Mouse (Mus musculus): ENCODE measurements around the gene Magi1. TPM values are rescaled to one million over a fixed set of nuclear protein-coding genes. Genes with fewer than 3 reads are reported as not detected.
A peak's percentile ranks its signal among the peaks of the same experiment; 100 is the strongest.

Magi1 gene
- 6.2 TPM in 2 replicates for polyA plus RNA-seq (2015; fragmentation: Nextera tagmentation; extraction: Ambion mirVana)

DNA sequence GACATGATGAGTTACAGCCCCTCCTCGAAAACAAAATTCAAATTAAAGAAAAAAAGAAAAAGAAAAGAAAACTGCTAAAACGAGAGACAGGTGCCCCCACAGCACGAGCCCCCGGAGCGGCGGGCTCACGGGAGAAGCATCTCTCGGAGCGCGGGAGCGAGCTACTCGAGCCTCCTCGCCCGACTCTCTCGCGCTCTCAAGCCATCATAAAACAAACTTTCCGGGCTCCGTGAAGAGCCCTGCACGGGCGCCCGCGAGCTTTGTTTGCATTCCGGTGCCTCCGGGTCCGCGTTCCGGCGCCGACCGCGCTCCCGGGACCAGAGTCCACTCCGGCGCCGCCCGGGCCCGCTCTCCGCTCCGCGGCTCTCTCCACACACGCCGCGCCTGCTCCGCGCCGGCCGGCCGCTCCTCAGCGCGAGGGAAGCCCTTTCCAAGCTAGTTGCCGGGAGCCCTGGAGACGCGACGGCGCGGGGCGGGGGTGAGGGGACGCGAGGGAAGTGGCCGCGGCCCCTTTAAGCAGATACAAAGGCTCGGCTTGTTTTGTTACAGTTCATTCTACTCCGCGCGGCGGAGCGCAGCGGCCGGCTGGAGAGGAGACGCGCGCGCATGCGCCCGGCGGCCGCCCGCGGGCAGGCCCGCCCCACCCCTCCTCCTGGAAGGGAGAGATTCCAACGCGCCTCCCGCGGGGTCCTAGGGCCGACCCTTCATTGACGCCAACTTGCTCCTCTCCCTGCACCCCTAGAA, at the start of gene Magi1:
Magi1 (minus strand) TSS at position 600 of the 744 bp plus-strand sequence.
- Histone ChIP-seq H3K9ac (ENCODE audit: low read depth, low read length) (peak within 1 kb of the TSS; percentile 78), H3K9me3 (replicated peaks; ENCODE audit: low read length) (no peaks in the 10 kb centered on the region), H3K27me3 (ENCODE audit: insufficient read depth, low read length) (no peaks in the 10 kb centered on the region), H3K4me3 (replicated peaks; ENCODE audit: low read depth, low read length) (peak within 1 kb of the TSS; percentile 81), H3K4me2 (ENCODE audit: low read length) (peak within 1 kb of the TSS; percentile 97), H3K4me1 (replicated peaks; ENCODE audit: insufficient read depth, low read length) (peaks cover 9% of the 10 kb centered on the region; the same call in 1 of the 2 replicates), H3K36me3 (ENCODE audit: insufficient read depth, low read length) (no peaks in the 10 kb centered on the region), H3K27ac (peak within 1 kb of the TSS; percentile 96)
- DNase-seq (ENCODE audit: low spot score) (peak; percentile 98), ATAC-seq (replicated peaks; ENCODE audit: low FRiP score, low read depth) (peak; percentile 93)
- TF ChIP-seq CTCF (IDR thresholded peaks at IDR 0.05; ENCODE audit: low read depth) = no peak
- WGBS = under 1% methylated on average over 86 of the region's 86 CpGs

- 57% methylated on average over 4 of the region's 4 CpGs for WGBS
- Histone ChIP-seq H3K4me3 (replicated peaks; ENCODE audit: low read depth, low read length) (no peak overlapping the region), H3K27ac (no peak overlapping the region), H3K4me2 (ENCODE audit: low read length) (no peak overlapping the region), H3K27me3 (ENCODE audit: insufficient read depth, low read length) (no peaks in the 10 kb centered on the region), H3K4me1 (replicated peaks; ENCODE audit: insufficient read depth, low read length) (no peaks in the 10 kb centered on the region), H3K36me3 (ENCODE audit: insufficient read depth, low read length) (no peaks in the 10 kb centered on the region), H3K9ac (ENCODE audit: low read depth, low read length) (no peak overlapping the region), H3K9me3 (replicated peaks; ENCODE audit: low read length) (no peaks in the 10 kb centered on the region)
- no peak for ATAC-seq (replicated peaks; ENCODE audit: low FRiP score, low read depth)
- no peak for TF ChIP-seq CTCF (IDR thresholded peaks at IDR 0.05; ENCODE audit: low read depth)
- DNase-seq (ENCODE audit: low spot score) = no peak
Measured at GRCm38 (mm10) chr6:94327143-94327542, 43.4 kb upstream of the Magi1 start.

GRCm38 (mm10) chr6:94316886-94317285, 33.2 kb upstream of the Magi1 start:
- no peak overlapping the region for H3K27ac ChIP-seq
- no peak overlapping the region for H3K4me3 ChIP-seq (replicated peaks; ENCODE audit: low read depth, low read length)
- H3K36me3 ChIP-seq (ENCODE audit: insufficient read depth, low read length) = no peaks in the 10 kb centered on the region
- no peak for TF ChIP-seq CTCF (IDR thresholded peaks at IDR 0.05; ENCODE audit: low read depth)
- H3K27me3 ChIP-seq (ENCODE audit: insufficient read depth, low read length) = no peaks in the 10 kb centered on the region
- H3K4me1 ChIP-seq (replicated peaks; ENCODE audit: insufficient read depth, low read length) = no peaks in the 10 kb centered on the region
- H3K9ac ChIP-seq (ENCODE audit: low read depth, low read length) = no peak overlapping the region
- peak; percentile 10 for DNase-seq (ENCODE audit: low spot score)
- no peak overlapping the region for H3K4me2 ChIP-seq (ENCODE audit: low read length)
- 44% methylated on average over 3 of the region's 3 CpGs for WGBS
- H3K9me3 ChIP-seq (replicated peaks; ENCODE audit: low read length) = no peaks in the 10 kb centered on the region
- ATAC-seq (replicated peaks; ENCODE audit: low FRiP score, low read depth) = no peak; the same call in 1 of the 2 replicates

DNA sequence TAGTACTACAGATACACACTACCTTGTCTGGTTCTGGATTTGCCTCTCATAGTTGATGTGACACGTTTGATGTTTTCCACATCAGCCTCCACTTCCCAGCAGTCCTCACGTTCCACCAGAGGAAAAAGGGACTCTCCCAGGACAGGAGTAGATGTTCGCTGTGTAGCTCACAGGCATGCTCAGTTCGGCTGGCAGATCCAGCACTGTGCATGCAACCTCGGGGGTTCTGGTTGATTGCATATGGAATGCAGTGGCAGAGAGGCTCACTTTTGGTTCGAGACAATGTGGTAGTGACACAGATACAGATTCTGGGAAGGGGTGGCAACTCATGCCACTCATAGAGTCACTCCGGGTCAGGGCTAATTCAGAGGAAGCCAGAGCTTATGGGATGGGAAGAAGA, 28.6 kb upstream of the Magi1 start:
- H3K4me3 ChIP-seq (replicated peaks; ENCODE audit: low read depth, low read length) = no peak overlapping the region

GRCm38 (mm10) chr6:94308498-94308897, 24.8 kb upstream of the Magi1 start:
- no peaks in the 10 kb centered on the region for H3K36me3 ChIP-seq (ENCODE audit: insufficient read depth, low read length)
- no peak overlapping the region for H3K9ac ChIP-seq (ENCODE audit: low read depth, low read length)
- no peaks in the 10 kb centered on the region for H3K27me3 ChIP-seq (ENCODE audit: insufficient read depth, low read length)
- H3K4me3 ChIP-seq (replicated peaks; ENCODE audit: low read depth, low read length) = no peak overlapping the region
- H3K4me1 ChIP-seq (replicated peaks; ENCODE audit: insufficient read depth, low read length) = no peaks in the 10 kb centered on the region
- no peak overlapping the region for H3K27ac ChIP-seq
- H3K4me2 ChIP-seq (ENCODE audit: low read length) = no peak overlapping the region
- DNase-seq (ENCODE audit: low spot score) (peak; percentile 20), ATAC-seq (replicated peaks; ENCODE audit: low FRiP score, low read depth) (no peak)
- TF ChIP-seq CTCF (IDR thresholded peaks at IDR 0.05; ENCODE audit: low read depth) = no peak
- 27% methylated on average over 7 of the region's 7 CpGs for WGBS
- H3K9me3 ChIP-seq (replicated peaks; ENCODE audit: low read length) = no peaks in the 10 kb centered on the region

More for the DNA sequence above, 28.6 kb upstream of the Magi1 start:
- Histone ChIP-seq H3K27ac (no peak overlapping the region), H3K4me1 (replicated peaks; ENCODE audit: insufficient read depth, low read length) (no peaks in the 10 kb centered on the region), H3K36me3 (ENCODE audit: insufficient read depth, low read length) (no peaks in the 10 kb centered on the region), H3K4me2 (ENCODE audit: low read length) (no peak overlapping the region), H3K27me3 (ENCODE audit: insufficient read depth, low read length) (no peaks in the 10 kb centered on the region), H3K9ac (ENCODE audit: low read depth, low read length) (no peak overlapping the region), H3K9me3 (replicated peaks; ENCODE audit: low read length) (no peaks in the 10 kb centered on the region)
- ATAC-seq (replicated peaks; ENCODE audit: low FRiP score, low read depth) = peak; percentile 54; the same call in 1 of the 2 replicates
- peak; percentile 34 for DNase-seq (ENCODE audit: low spot score)
- WGBS = 31% methylated on average over 7 of the region's 7 CpGs
- no peak for TF ChIP-seq CTCF (IDR thresholded peaks at IDR 0.05; ENCODE audit: low read depth)

DNA sequence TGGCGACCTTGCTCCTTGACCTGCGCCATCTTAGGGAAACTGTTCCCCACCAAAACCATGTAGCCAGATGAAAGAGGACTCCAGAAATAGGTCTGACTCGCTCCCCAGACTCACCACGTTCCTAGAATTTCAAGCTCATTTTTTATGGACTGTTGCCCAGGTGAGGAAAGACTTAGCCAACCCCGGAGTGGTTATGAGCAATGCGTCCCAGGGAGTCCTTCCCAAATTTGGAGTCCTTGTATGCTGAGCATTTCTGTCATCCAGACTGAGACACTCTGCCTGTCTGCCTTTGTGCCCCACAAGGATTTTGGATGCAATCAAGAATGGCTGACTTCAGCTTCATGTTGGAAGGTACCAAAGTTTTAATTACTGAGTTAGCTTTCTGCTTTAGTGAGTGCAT, 19.8 kb upstream of the Magi1 start:
- Histone ChIP-seq H3K4me2 (ENCODE audit: low read length) (no peak overlapping the region), H3K27me3 (ENCODE audit: insufficient read depth, low read length) (no peaks in the 10 kb centered on the region), H3K4me1 (replicated peaks; ENCODE audit: insufficient read depth, low read length) (no peaks in the 10 kb centered on the region), H3K27ac (no peak overlapping the region), H3K36me3 (ENCODE audit: insufficient read depth, low read length) (no peaks in the 10 kb centered on the region), H3K9ac (ENCODE audit: low read depth, low read length) (no peak overlapping the region), H3K4me3 (replicated peaks; ENCODE audit: low read depth, low read length) (no peak overlapping the region), H3K9me3 (replicated peaks; ENCODE audit: low read length) (no peaks in the 10 kb centered on the region)
- TF ChIP-seq CTCF (IDR thresholded peaks at IDR 0.05; ENCODE audit: low read depth) = no peak
- no peak for DNase-seq (ENCODE audit: low spot score)
- 66% methylated on average over 6 of the region's 6 CpGs for WGBS
- no peak for ATAC-seq (replicated peaks; ENCODE audit: low FRiP score, low read depth)

Measured in kidney, postnatal 0 days (tissue).